Mouse (Mus musculus) cerebellum, adult (tissue): ENCODE measurements around the gene Fcho1.
"Not testable (repeated sequence)": the region's sequence is repeated elsewhere in the genome, so short reads cannot be mapped to it uniquely, and the experiment has no call there.

Source experiments
- ATAC-seq: cut with Nextera tagmentation; 2 replicates; pipeline ENCODE4 v1.9.2; 2017; ENCODE audit warnings: mild to moderate bottlenecking, moderate library complexity, mixed read lengths; ENCODE audit not compliant: insufficient number of reproducible peaks, low FRiP score, low TSS enrichment

The Fcho1 gene

GRCm38 (mm10) chr8:71725122-71725924, at the start of gene Fcho1:
Fcho1 (minus strand) TSS chr8:71725716.
- peak; percentile 79 for ATAC-seq

- no peak for ATAC-seq
Observed at GRCm38 (mm10) chr8:71771336-71771735, 45.8 kb upstream of the Fcho1 start.

- no peak for ATAC-seq
Observed at GRCm38 (mm10) chr8:71758816-71759215, 33.3 kb upstream of the Fcho1 start.

- ATAC-seq, result not testable (repeated sequence)
Observed at GRCm38 (mm10) chr8:71752881-71753552, 27.5 kb upstream of the Fcho1 start.

GRCm38 (mm10) chr8:71752263-71752662, 26.7 kb upstream of the Fcho1 start:
- not testable (repeated sequence) for ATAC-seq

GRCm38 (mm10) chr8:71751337-71751886, 25.9 kb upstream of the Fcho1 start:
- ATAC-seq, result not testable (repeated sequence)

- ATAC-seq, result not testable (repeated sequence)
Observed at GRCm38 (mm10) chr8:71749321-71750075, 24.0 kb upstream of the Fcho1 start.

GRCm38 (mm10) chr8:71747082-71747481, 21.6 kb upstream of the Fcho1 start:
- ATAC-seq, result not testable (repeated sequence)

GRCm38 (mm10) chr8:71745322-71745721, 19.8 kb upstream of the Fcho1 start:
- ATAC-seq, result no peak

- no peak for ATAC-seq
Observed at GRCm38 (mm10) chr8:71742783-71743182, 17.3 kb upstream of the Fcho1 start.

- no peak for ATAC-seq
Observed at GRCm38 (mm10) chr8:71741687-71742114, 16.2 kb upstream of the Fcho1 start.

- ATAC-seq, result no peak
Observed at GRCm38 (mm10) chr8:71741226-71741625, 15.7 kb upstream of the Fcho1 start.

- ATAC-seq, result not testable (repeated sequence)
Observed at GRCm38 (mm10) chr8:71738316-71738715, 12.8 kb upstream of the Fcho1 start.

- ATAC-seq, result no peak
Observed at GRCm38 (mm10) chr8:71731652-71732230, 6.2 kb upstream of the Fcho1 start.

GRCm38 (mm10) chr8:71728826-71729620, 3.5 kb upstream of the Fcho1 start:
- ATAC-seq, result peak; percentile 23; the same call in 1 of the 2 replicates

GRCm38 (mm10) chr8:71728240-71728785, 2.8 kb upstream of the Fcho1 start:
- ATAC-seq, result peak; percentile 60

- ATAC-seq, result no peak
Observed at GRCm38 (mm10) chr8:71724389-71724788, 1.1 kb downstream of the Fcho1 start.

GRCm38 (mm10) chr8:71723047-71723551, 2.4 kb downstream of the Fcho1 start:
- ATAC-seq, result no peak

GRCm38 (mm10) chr8:71719928-71720457, 5.5 kb downstream of the Fcho1 start:
- ATAC-seq, result no peak
